Mouse (Mus musculus) monocyte, adult 2 months (primary cell): ENCODE data around the gene Tmem246.

Source experiments
- DNase-seq, 2 experiments: peaks; one replicate each; pipeline ENCODE4 v3.0.0; 2022; ENCODE audit warnings: low spot score in 2 of 2, low read depth in 1 of 2

Gene Tmem246

GRCm38 (mm10) chr4:49581256-49581655, 16.4 kb downstream of the Tmem246 start:
- DNase-seq: no peak

GRCm38 (mm10) chr4:49572194-49572593, 25.5 kb downstream of the Tmem246 start:
- DNase-seq: no peak

- DNase-seq: peak in 1 of 2 experiments; percentile 13
These were observed 30.1 kb downstream of the Tmem246 start for GRCm38 (mm10) chr4:49567613-49568012.

DNA sequence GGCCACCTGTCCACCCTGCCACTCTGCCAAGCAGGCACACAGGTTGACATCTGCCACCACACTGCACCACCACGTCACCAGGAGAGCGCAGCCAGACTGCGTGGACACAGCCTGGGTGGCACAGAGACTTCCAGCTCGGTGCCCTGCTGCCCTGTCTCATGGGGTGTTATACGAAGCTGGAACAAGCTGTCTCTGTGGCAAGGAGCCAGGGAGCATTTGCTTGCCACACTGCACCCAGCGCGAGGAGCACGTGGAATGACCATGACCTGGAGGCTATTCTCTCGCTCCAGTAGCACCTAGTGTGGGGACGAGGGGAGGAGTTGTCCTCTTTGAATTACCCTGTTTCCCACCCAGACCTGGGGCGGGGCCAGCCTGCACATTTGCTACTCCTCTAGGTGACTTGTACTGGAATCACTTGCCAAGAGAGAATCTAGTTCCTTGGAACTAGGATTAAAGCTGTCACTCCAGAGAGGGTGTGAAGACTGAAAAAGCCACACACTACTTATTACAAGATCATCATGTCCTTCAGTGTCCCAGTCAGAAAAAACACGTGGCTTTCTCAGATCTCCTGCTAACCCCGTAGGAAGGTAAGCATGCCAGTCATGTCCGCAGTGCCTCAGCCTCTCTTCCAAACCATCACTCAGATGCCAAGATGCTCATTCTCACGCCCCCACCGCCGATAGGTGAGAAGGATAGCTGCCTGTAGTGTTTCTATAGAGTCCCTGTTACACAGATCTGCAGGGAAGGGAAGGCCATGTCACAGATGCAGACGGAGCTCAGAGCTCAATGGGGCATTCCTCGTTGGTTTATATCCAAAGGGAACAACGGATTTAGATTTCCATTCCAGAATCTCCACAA, 37.5 kb downstream of the Tmem246 start:
- no peak for DNase-seq

DNA sequence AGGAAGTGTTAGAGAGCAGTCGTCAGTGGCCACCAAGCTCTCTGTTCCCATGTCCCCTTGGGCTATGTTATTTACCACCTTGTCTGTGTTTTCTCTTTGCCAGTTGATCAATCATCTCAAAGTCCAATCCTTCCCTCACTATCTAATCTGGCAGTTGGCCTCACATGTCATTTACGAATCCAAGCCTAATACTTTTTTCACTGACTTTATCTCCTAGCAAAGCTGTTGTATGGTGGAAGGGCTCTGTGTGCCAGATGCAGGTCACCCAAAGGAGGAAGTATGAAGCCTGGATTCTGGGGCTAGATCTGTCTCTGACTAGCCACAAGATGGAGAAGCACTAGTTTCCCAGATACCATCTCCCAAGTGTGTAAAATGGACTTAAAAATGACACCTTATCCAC, 39.5 kb downstream of the Tmem246 start:
- DNase-seq: no peak

DNA sequence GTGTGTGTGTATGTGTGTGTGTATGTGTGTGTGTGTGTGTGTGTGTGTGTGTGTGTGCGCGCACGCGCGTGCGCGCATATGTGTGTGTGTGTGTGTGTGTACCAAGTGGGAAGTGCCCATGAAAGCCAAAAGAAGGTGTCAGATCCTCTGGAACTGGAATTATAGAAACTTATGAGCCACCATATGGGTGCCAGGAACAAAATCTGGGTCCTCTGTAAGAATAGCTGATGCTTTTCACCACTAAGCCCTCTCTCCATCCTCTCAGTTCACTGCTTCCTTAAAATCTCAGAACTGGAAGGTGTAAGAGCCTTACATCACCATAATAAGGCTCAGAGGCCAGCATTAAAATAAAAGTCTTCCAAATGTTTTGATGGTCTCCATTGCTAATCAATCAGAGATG, 40.3 kb downstream of the Tmem246 start:
- no peak for DNase-seq

GRCm38 (mm10) chr4:49553380-49553779, 44.3 kb downstream of the Tmem246 start:
- DNase-seq: no peak

- no peak for DNase-seq
These were observed 48.3 kb downstream of the Tmem246 start, which contains the start of gene Aldob for GRCm38 (mm10) chr4:49549383-49549782. Gene Aldob, minus strand, starts transcription at chr4:49549546.

DNA sequence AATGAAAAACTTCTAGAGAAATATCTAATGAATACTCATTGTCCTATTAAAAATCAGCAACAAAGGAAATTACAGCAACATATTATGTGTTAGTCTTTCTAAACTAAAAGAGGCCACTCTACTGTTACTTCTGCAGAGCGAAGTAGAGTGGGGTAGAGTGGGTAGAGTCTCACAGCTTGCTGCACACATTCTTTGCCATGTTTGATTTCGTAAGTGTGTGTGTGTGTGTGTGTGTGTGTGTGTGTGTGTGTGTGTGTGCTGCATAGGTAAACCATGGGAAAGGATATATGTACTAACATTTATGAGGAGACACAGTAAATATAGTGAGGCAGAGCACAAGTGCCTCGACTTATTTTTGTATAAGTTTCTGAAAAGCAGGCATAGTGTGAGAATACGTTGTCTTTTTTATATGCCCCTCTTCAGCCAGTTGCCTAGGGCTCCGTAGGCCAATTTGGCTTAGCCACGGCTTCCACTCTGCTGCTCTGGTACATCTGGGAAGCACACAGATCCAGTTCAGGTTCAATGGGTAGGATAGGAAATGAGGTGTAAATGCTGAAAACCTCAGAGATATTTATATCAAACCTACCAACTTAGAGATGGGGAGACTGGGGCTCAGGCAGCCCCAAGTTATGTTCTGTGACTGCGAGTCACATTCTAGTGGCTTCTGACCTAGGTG, 50.0 kb downstream of the Tmem246 start:
- no peak for DNase-seq

GRCm38 (mm10) chr4:49546873-49547543, 50.7 kb downstream of the Tmem246 start:
- no peak for DNase-seq

DNA sequence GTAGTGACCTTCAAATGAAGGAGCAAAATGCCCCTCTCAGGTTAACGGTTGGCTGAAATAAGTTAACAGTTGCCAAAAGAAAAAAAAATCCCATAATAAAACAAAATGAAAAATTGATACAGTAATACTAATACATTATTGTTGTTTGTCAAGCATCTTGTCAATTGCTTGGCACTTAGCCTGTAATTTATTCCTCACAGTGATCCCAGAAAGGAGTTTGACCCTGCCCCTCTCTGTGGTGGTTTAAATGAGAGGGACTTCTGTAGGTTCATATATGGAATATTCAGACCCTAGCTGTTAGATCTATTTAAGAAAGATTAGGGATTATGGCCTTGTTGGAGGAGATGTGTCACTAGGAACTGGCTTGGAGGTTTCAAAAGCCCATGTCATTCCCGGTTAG, 51.6 kb downstream of the Tmem246 start:
- DNase-seq: no peak

GRCm38 (mm10) chr4:49540966-49541365, 56.7 kb downstream of the Tmem246 start:
- no peak for DNase-seq

- DNase-seq: no peak
These were observed 58.0 kb downstream of the Tmem246 start for GRCm38 (mm10) chr4:49539665-49540064.

DNA sequence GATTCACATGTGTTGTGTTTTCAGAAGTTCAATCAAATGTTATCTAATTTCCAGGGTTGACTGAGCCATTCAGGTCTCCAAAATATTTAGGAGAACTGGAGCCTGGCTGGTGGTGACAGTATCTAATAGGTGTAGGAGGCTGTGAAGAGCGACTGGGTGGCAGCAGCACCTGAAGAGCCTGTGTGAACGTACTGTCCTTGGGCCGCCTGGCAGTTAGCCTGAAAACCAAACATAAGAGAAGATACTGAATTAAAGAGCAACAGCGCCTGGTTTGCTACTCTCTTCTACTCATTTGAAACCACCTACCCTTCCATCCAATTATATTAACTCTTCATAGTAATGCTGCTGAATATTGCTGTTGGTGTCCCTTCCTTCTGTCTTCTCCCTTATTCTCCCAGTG, 61.0 kb downstream of the Tmem246 start:
- no peak for DNase-seq

- DNase-seq: no peak
These were observed 61.9 kb downstream of the Tmem246 start for GRCm38 (mm10) chr4:49535675-49536294.

DNA sequence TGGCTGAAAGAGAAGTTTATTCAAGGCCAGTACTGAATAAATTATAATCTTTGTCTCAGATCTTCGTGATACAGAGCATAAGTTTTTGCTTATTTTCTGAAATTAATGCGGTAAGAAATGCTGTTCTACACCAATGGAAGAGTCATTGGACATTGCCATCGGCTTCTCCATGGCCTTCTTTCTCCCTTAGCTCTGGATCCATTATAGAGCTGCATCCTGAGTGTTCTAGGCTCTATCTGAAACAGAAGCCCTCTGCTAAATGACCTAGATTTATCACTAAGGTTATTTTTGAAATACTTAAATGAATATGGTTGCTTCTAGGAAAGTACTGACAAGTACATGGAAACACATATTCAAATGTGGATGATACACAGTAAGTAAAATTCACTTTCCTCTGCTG, 62.6 kb downstream of the Tmem246 start:
- no peak for DNase-seq
